Comparison of ENCODE assay signal across 11 mouse cellular contexts in the genomic region with DNA sequence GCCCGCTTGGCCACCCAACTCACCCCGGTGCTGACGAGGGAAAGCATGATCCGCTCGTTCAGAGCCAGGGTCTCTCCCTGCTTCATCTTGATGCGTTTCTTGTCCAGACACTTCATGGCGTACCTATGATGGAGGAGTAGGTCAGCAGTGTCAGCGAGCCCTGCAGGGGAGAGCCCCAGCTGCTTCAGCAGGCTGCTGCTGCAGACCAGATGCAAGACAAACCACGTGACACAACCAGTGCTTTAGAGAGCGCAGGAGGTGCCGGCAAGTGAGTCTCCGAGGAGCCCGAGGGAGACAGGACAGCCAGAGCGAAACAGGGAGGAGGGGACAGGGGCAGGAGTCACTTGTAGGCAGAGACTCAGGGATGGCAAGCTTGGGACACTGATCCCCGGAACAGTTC.
"Had no signal": no experiment of that assay in that cellular context is flagged by ENCODE, and none has a peak within 500 bp of the region (broad histone marks: within the 10 kb centered on the region; RNA-seq: fewer than 3 reads in every experiment).

No protein-coding gene starts in this region.

- H3K4me2 ChIP-seq: kidney, embryonic 15.5 days; liver, embryonic 13.5 days; midbrain, embryonic 11.5 days; stomach, embryonic 15.5 days had no signal

- DNase-seq: kidney, postnatal 10 days; kidney, postnatal 36 days; layer of hippocampus, postnatal 36 days; liver, embryonic 13.5 days; lung, adult 2 months; lung, postnatal 14 days; midbrain, embryonic 14.5 days had no signal

- H3K4me3 ChIP-seq: kidney, embryonic 15.5 days; left cerebral cortex, adult 2 months; liver, embryonic 13.5 days; stomach, embryonic 15.5 days had no signal

- H3K9ac ChIP-seq: kidney, embryonic 15.5 days; liver, embryonic 13.5 days; stomach, embryonic 15.5 days had no signal

- H3K9me3 ChIP-seq: kidney, embryonic 15.5 days; liver, embryonic 13.5 days; stomach, embryonic 15.5 days had no signal

- H3K27me3 ChIP-seq: kidney, embryonic 15.5 days; liver, embryonic 13.5 days; stomach, embryonic 15.5 days had no signal

- H3K27ac ChIP-seq: kidney, embryonic 15.5 days; left cerebral cortex, adult 2 months; liver, embryonic 13.5 days; stomach, embryonic 15.5 days had no signal
